Mouse (Mus musculus) forebrain, embryonic 11.5 days (tissue): ENCODE data around the gene Oxct2a. TPM values are rescaled to one million over a fixed set of nuclear protein-coding genes. Genes with fewer than 3 reads are reported as not detected.
"Not testable (repeated sequence)": the region's sequence is repeated elsewhere in the genome, so short reads cannot be mapped to it uniquely, and the experiment has no call there.

ENCODE experiments used
- ATAC-seq: fragments of 200-750 bp; cut with Nextera tagmentation; replicated peaks from 2 replicates; pipeline ENCODE4 v1.8.0; 2017; ENCODE audit warnings: moderate TSS enrichment; ENCODE audit not compliant: low FRiP score
- DNase-seq: peaks from one replicate; pipeline ENCODE4 v3.0.0-alpha.2; 2017; ENCODE audit warnings: low spot score
- H3K27ac ChIP-seq: fragments of 300-500 bp; sonication (generic); 2 replicates; pipeline ENCODE4 v1.5.1; 2014; ENCODE audit warnings: low read depth, low read length
- H3K27me3 ChIP-seq: fragments of 300-500 bp; sonication (generic); 2 replicates; pipeline ENCODE4 v1.6.1; 2014; ENCODE audit warnings: mild to moderate bottlenecking, low read length, mixed read lengths; ENCODE audit not compliant: control insufficient read depth, insufficient read depth
- H3K36me3 ChIP-seq: fragments of 300-500 bp; sonication (generic); 2 replicates; pipeline ENCODE4 v1.6.1; 2014; ENCODE audit warnings: mild to moderate bottlenecking, low read length, moderate library complexity, mixed read lengths; ENCODE audit not compliant: control insufficient read depth, insufficient read depth
- H3K4me1 ChIP-seq: fragments of 300-500 bp; sonication (generic); replicated peaks from 2 replicates; pipeline ENCODE4 v1.6.1; 2014; ENCODE audit warnings: low read length, mixed read lengths; ENCODE audit not compliant: control insufficient read depth, insufficient read depth
- H3K4me2 ChIP-seq: fragments of 300-500 bp; sonication (generic); 2 replicates; pipeline ENCODE4 v1.6.1; 2014; ENCODE audit warnings: low read depth, mild to moderate bottlenecking, low read length, moderate library complexity, mixed read lengths; ENCODE audit not compliant: severe bottlenecking
- H3K4me3 ChIP-seq: fragments of 300-500 bp; sonication (generic); 2 replicates; pipeline ENCODE4 v1.5.1; 2014; ENCODE audit warnings: low read depth, low read length
- H3K9ac ChIP-seq: fragments of 300-500 bp; sonication (generic); 2 replicates; pipeline ENCODE4 v1.6.1; 2014; ENCODE audit warnings: low read length
- H3K9me3 ChIP-seq: fragments of 300-500 bp; sonication (generic); 2 replicates; pipeline ENCODE4 v1.6.1; 2016; ENCODE audit warnings: low read length, mixed read lengths; ENCODE audit not compliant: control insufficient read depth
- WGBS: fragments of 180-500 bp; shearing (Covaris S2); extraction: QIAGEN DNeasy Blood & Tissue Kit; methylation state at CpG from one replicate; pipeline ENCODE4 v1.1.7; 2014; 5-methylcytosine and 5-hydroxymethylcytosine counted together
- polyA plus RNA-seq: library from polyadenylated mRNA; unstranded; fragments of >200 nt; fragmentation: Nextera tagmentation; extraction: Ambion mirVana; gene quantifications from 2 replicates; pipeline ENCODE4 v1.2.1, GENCODE M21; 2014

Gene Oxct2a
- polyA plus RNA-seq, 1 experiment from 2014 or later: not detected

- ATAC-seq (no peak), DNase-seq (no peak)
- Histone ChIP-seq H3K27me3 (no peaks in the 10 kb centered on the region), H3K4me2 (no peak overlapping the region), H3K9ac (no peak overlapping the region), H3K9me3 (no peaks in the 10 kb centered on the region), H3K4me3 (no peak overlapping the region), H3K4me1 (no peaks in the 10 kb centered on the region), H3K36me3 (peaks cover 31% of the 10 kb centered on the region), H3K27ac (no peak overlapping the region)
- WGBS: 84% methylated on average over 7 of the region's 7 CpGs
Measured at GRCm38 (mm10) chr4:123293661-123294443, 29.6 kb downstream of the Oxct2a start.

- Histone ChIP-seq H3K4me2 (no peak overlapping the region), H3K27me3 (no peaks in the 10 kb centered on the region), H3K4me1 (no peaks in the 10 kb centered on the region), H3K27ac (no peak overlapping the region), H3K4me3 (no peak overlapping the region), H3K9me3 (no peaks in the 10 kb centered on the region), H3K9ac (no peak overlapping the region), H3K36me3 (peaks cover 27% of the 10 kb centered on the region)
- ATAC-seq (no peak), DNase-seq (no peak)
- 88% methylated on average over 7 of the region's 7 CpGs for WGBS
Measured at GRCm38 (mm10) chr4:123292989-123293388, 30.4 kb downstream of the Oxct2a start.

- H3K9ac ChIP-seq: no peak overlapping the region
- no peaks in the 10 kb centered on the region for H3K4me1 ChIP-seq
- no peak overlapping the region for H3K4me2 ChIP-seq
- no peak overlapping the region for H3K4me3 ChIP-seq
- no peaks in the 10 kb centered on the region for H3K27me3 ChIP-seq
- ATAC-seq: no peak
- H3K9me3 ChIP-seq: no peaks in the 10 kb centered on the region
- H3K27ac ChIP-seq: no peak overlapping the region
- H3K36me3 ChIP-seq: peaks cover 26% of the 10 kb centered on the region
- DNase-seq: no peak
- WGBS: 91% methylated on average over 3 of the region's 3 CpGs
Measured at GRCm38 (mm10) chr4:123292390-123292789, 31.0 kb downstream of the Oxct2a start.

DNA sequence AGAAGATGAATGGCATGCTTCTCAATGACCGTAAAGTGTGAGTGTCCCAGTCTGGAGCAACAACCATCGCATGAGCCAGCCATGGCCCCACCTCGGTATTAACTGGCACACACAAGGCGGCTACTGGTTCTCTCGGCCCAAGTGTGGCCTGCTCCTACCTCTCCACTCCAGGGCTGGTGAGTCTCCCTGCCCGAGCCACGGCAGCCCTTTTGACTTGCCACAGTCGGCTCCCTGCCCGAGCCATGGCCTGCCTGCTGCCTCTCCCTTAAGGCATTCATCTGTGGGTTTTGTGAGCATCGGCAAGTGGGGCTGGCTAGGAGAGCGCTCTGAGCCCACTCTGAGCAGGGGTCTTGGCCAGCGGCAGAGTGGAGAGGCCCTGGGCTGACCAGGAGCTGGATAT lies 34.4 kb downstream of the Oxct2a start:
- H3K4me1 ChIP-seq: peaks cover 10% of the 10 kb centered on the region; the same call in 1 of the 2 replicates
- H3K4me2 ChIP-seq: no peak overlapping the region
- H3K9me3 ChIP-seq: no peaks in the 10 kb centered on the region
- no peak overlapping the region for H3K4me3 ChIP-seq
- peaks cover 15% of the 10 kb centered on the region; the same call in 1 of the 2 replicates for H3K36me3 ChIP-seq
- ATAC-seq (no peak), DNase-seq (peak; percentile 46)
- no peak overlapping the region for H3K9ac ChIP-seq
- WGBS: 92% methylated on average over 12 of the region's 12 CpGs
- no peak overlapping the region for H3K27ac ChIP-seq
- no peaks in the 10 kb centered on the region for H3K27me3 ChIP-seq

DNA sequence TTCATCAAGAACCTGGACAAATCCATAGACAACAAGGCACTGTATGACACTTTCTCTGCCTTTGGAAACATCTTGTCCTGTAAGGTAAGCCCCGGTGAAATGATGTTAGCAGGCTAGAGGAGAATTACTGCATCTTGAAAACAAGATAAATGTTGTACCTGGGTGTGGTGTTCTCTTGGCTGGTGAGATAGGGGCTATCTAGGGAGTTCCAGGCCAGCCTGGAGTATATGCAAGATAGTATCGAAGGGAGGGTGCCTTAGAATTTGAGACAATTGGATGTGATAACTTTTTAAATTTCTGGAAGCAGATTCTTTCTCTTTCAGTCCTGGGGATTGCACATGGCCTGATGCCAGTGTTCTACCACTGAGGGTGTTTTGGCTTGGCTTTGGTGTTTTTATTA lies 36.6 kb downstream of the Oxct2a start:
- Histone ChIP-seq H3K4me2 (no peak overlapping the region), H3K27me3 (no peaks in the 10 kb centered on the region), H3K9ac (no peak overlapping the region), H3K27ac (no peak overlapping the region), H3K4me1 (peaks cover 13% of the 10 kb centered on the region; the same call in 1 of the 2 replicates), H3K9me3 (no peaks in the 10 kb centered on the region), H3K36me3 (peaks cover 10% of the 10 kb centered on the region; the same call in 1 of the 2 replicates), H3K4me3 (no peak overlapping the region)
- DNase-seq: no peak
- WGBS: 95% methylated on average over 2 of the region's 2 CpGs
- no peak for ATAC-seq

DNA sequence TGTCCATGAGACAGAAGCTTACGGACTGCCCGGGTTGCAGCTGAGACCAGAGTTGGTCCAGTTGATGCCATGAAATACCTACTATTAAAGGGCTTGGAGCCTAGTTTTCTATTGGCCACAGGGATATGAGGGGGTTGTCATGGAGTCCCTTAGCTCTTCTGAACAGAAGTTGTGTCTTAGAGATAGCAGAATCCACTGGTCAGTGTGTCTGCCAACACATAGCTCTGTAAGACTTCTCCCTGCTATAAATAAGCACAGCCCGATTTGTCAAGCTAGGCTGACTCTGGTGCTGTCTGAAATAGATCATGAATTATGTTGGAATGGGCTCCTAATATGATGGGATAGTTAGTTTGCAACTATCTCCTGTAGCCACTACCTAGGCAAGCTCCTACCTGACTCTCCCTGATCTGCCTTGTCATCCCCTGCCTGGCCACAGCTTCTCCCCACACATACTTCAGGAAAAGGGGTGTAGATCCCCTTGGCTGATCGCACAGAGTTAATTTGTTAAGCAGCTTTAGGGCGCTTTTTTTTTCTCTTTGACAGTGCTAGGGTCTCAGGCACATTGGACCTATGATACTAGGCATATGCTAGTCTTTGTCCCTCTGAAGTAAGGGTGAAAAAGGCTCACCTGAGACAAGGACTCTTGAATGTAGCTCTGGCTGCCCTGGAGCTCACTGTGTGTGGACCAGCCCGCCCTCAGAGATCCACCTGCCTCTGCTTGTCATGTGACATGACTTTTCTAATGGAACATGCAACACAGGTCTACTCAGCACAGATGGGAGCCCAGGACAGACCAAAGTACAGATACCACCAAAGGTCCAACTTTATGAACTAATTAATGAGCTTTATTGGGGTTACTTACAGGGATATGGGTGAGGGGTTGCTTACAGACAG lies 38.5 kb downstream of the Oxct2a start:
- Histone ChIP-seq H3K27me3 (no peaks in the 10 kb centered on the region), H3K4me3 (peak overlapping the region; percentile 48), H3K36me3 (peaks cover 7% of the 10 kb centered on the region; the same call in 1 of the 2 replicates), H3K4me1 (peaks cover 13% of the 10 kb centered on the region; the same call in 1 of the 2 replicates), H3K9me3 (no peaks in the 10 kb centered on the region), H3K4me2 (peak overlapping the region; percentile 90), H3K27ac (no peak overlapping the region), H3K9ac (peak overlapping the region; percentile 65; the same call in 1 of the 2 replicates)
- ATAC-seq: no peak
- no peak for DNase-seq
- 84% methylated on average over 6 of the region's 6 CpGs for WGBS

DNA sequence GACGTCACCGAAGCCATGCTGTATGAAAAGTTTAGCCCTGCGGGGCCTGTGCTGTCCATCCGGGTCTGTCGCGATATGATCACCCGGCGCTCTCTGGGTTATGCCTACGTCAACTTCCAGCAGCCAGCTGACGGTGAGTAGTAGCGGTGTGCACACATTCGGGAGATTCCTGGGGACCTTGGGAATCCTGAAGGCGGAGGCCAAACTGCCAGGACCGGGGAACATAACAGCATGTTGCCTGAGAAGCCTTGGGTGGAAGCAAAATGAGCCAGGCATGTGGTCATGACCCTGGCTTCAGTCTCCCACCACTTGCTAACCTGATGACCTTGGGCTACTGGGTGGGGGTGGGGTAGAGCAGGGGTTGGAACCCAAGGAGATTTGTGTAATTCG lies 39.8 kb downstream of the Oxct2a start:
- DNase-seq, H3K27me3 ChIP-seq, H3K9me3 ChIP-seq, H3K27ac ChIP-seq, H3K36me3 ChIP-seq: not testable (repeated sequence)
- peaks cover 13% of the 10 kb centered on the region; the same call in 1 of the 2 replicates for H3K4me1 ChIP-seq
- peak; percentile 11; the same call in 1 of the 2 replicates for ATAC-seq
- peak overlapping the region; percentile 65 for H3K9ac ChIP-seq
- peak overlapping the region; percentile 90 for H3K4me2 ChIP-seq
- H3K4me3 ChIP-seq: peak overlapping the region; percentile 48
- WGBS: 1% methylated on average over 13 of the region's 15 CpGs

DNA sequence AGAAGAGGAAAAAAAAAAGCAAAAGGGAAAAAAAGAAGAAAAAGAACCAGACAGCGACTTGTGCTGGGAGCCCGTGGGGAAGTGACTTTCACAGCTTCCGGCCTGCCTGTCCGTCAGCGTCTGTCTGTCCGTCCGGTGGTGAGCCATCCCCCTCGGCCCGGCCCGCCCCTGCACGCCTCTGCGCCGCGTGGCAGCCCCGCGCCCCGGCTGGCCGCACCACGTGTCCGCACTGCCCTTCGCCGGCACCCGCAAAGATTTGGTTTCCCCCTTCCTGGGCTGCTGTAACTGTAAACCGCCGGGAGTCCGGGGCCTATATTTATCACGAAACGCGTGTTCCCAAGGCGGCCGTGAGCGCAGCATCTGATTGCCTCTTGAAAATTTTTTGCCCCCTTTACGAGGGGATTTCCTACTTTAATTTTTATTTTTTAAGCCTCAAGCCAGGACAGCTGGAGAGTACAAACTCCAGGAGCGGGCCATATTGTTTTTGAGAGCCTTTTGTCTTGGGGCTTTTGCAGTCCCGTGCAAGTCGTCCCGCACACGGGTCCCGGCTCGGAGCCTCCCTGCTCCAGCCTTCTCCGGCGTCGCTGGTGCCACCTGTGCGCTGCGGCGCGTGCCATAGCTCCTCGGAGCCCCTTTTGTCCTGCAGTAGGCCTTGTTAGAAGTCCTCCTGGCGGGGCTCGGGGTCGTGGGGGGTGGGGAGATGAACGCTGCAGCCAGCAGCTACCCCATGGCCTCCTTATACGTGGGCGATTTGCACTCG lies 40.3 kb downstream of the Oxct2a start:
- H3K9ac ChIP-seq: peak overlapping the region; percentile 65
- whole genome bisulfite sequencing: 1% methylated on average over 38 of the region's 55 CpGs
- H3K4me2 ChIP-seq: peak overlapping the region; percentile 90
- not testable (repeated sequence) for H3K27ac ChIP-seq, H3K27me3 ChIP-seq, DNase-seq, H3K9me3 ChIP-seq, H3K36me3 ChIP-seq
- peak overlapping the region; percentile 48 for H3K4me3 ChIP-seq
- peaks cover 13% of the 10 kb centered on the region; the same call in 1 of the 2 replicates for H3K4me1 ChIP-seq
- ATAC-seq: peak; percentile 66
